Mouse (Mus musculus): ENCODE data around the gene Ten1.

Ten1 gene

DNA sequence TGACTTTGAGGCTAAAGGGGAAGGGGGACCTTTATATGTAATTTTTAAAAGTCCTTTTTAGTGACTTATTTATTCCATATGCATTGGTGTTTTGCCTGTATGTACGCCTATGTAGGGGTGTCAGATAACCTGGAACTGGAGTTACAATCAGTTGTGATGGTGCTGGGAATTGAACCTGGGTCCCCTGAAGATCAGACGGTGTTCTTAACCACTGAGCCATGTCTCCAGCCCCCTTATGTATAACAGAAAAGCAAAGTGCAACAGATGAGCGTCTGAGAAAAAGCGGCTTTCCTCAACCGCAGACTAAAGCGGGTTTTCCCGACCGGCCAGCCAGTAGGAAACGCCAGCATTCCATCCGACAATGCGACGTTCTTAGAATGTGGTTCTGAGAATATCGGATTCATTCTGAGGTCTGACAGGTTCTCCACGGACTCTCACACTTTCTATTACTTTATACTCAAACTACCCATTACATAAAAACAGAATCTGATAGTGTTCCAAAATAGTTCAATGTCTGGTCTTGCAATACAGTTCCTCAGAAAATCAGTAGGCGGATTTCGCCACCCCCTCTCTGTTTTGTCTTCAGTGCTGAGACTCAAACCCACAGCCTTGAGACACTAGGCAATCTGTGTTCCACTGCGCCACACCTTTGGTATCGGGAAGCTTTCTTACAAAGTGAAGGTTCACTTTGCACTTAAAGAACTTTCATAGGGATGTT is 1.6 kb upstream of the Ten1 start:
- no peak for DNase-seq (ENCODE audit: low spot score)

DNA sequence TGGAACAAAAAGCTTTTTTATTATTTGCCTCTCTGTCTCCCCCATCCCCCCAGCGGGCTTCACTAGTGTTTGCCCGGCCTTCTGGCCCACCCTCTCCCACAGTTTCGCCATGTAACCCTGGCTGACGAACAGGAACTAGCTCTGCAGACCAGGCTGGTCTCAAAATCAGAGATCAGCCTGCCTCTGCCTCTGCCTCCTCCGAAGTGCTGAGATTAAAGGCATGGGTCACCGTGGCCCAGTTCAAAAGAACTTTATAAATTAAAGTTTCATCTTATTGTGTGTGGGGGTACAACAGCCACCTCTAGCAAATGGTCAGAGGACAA is 1.1 kb upstream of the Ten1 start:
- no peak for DNase-seq (ENCODE audit: low spot score)

DNA sequence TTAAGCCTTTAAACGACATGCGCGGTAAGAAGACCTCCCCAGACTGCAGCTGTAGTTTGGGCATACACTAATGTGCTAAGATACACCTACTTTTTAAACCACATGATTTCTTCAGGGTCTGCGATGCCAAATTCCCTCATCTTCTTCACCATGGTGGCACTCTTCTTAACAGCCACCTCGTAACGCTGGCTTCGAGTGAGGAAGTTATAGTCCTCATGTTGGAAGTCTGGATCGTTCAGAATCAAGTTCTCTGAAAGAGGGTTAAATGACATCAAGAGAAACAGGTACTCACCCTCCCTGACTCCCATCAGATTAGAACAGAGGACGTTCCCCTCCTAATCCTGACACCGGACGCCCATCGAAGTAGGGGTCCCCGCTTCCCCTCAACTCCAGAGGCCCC is 523 bp upstream of the Ten1 start:
- no peak for DNase-seq (ENCODE audit: low spot score)

DNA sequence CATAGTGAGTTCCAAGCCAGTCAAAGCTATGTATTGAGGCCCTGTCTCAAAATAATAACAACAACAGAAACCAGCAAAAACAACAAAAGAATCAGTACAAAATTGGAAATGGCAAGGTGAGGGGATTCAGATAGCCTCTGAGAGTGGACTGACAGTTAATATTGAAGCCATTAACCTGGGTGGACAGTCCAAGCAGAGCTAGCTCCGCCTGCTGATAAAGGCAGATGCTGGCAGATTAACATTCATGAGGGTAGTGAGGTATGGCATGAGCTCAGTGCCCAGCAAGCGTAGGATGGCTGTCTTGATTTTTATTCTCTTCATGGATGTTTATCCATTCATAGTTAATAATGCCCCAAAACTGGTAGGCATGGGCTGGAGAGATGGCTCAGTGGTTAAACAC is 2.5 kb downstream of the Ten1 start:
- no peak for DNase-seq (ENCODE audit: low spot score)

DNA sequence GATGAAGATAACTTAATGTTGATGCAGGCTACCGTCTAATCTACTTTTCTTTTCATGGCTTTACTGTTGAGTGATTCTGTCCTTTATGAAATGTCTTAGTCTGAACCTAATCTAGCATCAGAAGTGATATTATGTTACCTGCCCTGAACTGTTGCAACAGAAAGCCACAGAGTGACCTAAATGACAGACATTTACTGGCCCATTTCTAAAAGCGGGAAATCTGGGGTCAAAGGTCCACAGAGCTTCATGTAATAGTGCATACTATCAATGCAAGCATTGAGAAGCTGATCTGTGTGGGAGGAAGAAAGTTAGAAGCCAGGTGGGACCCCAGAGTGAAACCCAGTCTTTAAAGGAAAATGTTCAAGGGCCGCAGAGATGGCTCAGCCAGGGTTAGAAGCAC is 4.5 kb downstream of the Ten1 start:
- no peak for DNase-seq (ENCODE audit: low spot score)

DNA sequence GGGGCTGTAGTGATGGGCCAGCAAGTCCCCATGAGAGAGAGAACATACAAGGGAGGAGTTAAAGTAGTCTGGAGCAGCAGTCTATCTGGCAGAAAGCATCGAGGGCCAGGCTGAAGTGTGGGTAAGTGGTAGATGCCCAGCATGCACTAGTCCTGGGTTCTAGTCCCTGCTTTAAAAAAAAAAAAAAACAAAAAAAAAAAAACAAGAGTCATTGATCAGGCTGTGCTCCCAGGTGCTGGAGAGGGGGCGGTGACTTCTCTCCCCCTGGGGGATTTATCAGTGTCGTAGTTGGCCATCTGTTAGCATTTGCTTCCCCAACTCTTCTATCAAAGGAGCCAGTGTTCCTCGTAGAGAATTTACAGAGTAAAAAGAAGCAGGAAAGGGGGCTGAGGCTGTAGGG is 8.0 kb downstream of the Ten1 start:
- no peak for DNase-seq (ENCODE audit: low spot score)

DNA sequence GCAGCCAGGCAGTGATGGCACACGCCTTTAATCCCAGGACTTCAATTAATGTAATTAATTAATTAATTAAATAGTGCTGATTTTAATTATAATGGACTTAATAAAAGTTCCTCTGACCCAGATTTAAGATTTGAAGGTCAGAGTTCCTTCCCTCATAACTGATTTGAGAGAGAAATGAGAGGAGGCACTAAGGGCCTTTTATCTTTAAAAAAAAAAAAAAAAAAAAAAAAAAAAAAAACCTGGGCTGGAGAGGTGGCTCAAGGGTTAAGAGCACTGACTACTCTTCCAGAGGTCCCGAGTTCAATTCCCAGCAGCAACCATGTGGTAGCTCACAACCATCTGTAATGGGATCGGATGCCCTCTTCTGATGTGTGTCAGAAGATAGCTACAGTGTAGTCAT is 10.0 kb downstream of the Ten1 start:
- DNase-seq (ENCODE audit: low spot score) = no peak

DNA sequence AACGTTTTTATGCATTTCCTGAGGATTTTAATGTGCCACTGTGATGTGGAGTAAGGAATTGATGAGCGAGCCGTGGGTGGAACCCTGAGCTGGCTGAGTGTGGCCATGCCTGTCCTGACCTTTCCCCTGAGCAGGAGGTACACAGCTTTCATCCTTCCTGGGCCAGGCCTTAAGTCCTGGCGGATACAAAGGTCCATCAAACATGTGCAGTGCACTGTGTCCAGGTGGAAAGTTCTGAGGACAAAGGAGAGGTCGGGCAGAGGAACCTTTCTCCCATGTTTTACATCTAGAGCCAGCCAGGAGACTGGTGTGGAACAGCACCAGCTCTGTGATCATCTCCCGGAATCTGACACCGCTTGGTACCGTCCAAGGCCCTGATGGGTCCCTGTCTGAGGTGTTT is 10.6 kb downstream of the Ten1 start:
- no peak for DNase-seq (ENCODE audit: low spot score)

DNA sequence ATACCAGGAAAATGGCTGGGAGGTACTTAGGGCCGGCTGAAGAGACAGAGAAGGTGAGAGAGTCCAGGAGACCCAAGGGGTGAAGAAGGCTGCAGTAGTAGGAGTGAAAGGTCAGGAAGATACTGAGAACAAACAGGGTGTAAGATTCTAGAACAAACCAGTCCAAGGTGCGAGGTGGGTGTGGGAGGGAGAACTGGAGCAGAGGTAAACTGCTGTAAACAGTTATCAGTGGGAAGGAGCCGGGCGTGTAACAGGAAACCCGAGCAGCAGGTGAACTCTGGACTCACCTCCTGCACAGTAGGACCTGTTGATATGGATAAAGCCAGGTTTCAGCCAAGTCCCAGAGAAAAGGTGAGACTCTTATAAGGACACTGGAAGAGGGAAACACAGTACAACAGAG is 12.0 kb downstream of the Ten1 start:
- no peak for DNase-seq (ENCODE audit: low spot score)

DNA sequence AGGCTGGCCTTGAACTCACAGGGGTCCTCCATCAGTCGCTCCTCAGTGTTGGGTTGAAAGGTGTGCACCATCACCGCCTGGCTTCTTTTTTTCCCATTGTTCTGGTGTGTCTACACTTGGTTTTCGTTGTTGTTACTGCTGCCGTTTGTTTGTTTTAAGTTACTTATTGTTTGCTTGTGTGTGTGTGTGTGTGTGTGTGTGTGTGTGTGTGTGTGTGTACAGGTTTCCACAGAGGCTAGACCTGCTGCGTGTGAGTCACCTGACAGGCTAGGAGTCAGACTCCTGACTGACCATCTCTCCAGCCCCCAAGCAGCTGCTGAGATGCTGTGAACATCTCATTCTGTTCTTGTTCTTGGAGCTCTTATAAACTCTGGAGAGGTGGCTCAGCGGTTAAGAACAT is 14.2 kb downstream of the Ten1 start:
- DNase-seq (ENCODE audit: low spot score) = no peak

DNA sequence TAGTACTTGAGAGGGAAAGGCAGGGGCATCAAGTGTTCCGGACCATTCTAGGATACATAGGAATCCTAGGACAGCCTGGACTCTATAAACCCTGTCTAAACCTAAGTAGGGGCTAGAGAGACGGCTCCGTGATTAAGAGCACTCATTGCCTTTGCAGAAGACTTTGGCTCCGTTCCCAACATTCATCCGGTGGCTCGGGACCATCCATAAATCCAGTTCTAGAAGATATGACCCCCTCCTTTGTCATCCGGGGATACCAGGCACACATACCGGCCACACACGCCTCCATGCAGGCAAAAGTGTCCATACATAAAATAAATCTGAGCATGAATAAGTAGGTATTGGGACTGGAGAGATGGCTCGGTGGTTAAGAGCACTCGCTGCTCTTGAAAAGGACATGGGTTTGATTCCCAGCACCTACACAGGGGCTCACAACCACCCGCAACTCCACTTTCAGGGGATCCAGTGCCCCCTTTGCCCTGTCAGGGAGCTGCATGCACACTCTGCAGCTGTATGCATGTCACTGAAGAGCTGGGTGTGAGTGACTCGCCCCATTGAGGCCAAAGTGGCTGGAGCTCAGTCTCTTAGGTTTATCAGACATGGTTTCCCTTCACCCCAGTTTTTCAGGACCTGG is 15.3 kb downstream of the Ten1 start:
- DNase-seq (ENCODE audit: low spot score) = no peak

DNA sequence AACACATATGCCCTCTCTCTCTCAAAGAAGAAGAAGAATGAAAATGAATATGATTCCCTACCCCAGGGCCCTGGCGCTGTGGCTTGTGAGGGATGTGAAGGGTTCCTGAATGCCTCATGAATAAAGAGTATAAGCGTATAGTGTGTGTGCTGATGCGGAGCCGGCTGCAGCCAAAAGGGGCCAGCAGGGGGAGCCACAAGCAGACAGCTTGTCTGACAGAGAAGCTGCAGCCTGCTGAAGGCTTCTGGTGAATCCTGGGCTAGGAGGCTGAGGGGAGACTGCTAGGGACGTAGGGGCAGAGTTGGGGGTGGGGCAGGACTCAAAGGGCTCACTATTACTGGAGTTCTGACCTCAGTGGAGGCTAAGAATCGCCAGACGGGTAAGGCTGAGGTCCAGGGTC is 16.5 kb downstream of the Ten1 start:
- no peak for DNase-seq (ENCODE audit: low spot score)

DNA sequence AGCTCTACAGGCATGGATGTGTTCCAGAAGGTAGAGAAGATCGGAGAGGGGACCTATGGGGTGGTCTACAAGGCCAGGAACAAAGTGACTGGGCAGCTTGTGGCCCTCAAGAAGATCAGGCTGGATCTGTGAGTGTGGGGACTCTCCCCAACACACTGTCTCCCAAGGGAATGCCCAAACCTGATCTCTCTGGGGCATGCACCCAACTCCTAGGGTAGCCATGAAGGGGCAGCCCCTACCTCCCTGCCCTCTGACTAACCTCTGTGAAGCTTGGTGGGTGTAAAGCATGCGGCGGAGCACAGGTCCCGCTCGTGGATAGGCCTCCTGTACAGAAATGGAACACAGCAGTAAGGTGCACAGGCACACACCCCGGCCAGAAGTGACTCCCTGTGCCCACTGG is 17.3 kb downstream of the Ten1 start:
- DNase-seq (ENCODE audit: low spot score) = no peak

DNA sequence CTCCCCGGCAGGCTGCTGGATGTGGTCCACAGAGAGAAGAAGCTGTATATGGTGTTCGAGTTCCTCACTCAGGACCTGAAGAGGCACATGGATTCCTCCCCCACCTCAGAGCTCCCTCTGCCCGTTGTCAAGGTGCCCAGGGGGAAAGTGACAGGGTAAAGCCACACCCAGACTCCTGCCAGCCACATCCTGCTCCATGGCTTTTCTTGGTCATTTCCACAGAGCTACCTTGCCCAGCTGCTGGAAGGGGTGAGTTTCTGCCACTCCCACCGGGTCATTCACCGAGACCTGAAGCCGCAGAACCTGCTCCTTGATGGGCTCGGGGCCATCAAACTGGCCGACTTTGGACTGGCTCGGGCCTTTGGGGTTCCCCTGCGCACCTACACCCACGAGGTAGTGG is 17.9 kb downstream of the Ten1 start:
- DNase-seq (ENCODE audit: low spot score) = no peak

DNA sequence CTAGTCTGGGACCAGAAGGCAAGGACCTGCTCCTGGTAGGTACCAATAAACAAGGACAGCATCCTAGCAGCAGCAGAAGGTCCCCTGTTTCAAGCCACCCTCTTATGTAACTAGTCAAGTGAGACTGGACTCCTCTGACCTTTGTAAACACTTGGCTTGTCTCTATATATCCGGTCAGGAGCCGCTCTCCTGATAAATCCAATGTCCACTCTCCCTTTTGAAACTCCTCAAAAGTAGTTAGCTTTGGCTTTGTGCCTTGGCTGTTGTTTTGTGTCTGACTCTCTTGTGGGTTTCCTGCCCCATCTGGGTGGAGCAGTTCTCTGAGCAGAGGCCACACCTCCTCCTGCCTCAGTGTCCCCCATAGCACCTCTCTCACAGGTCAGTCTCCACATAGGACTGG is 19.6 kb downstream of the Ten1 start:
- DNase-seq (ENCODE audit: low spot score) = no peak

DNA sequence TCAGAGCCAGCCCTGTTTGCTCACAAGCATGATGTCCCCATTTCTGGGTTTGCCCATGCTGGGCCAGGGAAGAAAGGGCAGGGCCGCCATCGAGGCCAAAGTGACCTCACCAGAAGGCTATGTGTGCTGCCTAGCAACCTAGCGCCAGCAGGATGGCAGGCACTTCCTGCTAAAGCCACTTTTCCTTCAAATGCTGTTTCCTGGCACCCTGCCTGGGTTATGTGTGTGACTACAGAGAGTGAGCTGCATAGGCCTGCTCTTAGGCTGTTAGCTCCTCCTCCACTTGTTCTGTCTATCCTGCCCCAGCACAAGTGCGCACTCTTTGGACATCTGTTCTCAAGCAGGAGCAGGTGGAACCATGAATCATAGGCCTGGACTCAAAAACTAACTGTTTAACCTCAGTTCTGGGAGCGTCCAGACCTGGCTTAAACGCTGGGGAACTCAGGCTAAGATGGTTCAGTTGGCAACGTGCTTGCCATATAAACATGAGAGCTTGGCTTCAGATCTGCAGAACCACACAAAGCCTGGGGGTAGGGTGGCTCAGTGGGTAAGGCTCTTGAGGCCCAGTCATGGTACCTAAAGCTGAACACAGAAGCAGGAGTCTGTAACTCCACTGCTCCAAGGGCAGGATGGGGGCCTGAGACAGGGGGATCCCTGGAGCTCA is 20.2 kb downstream of the Ten1 start:
- DNase-seq (ENCODE audit: low spot score) = peak; percentile 65

DNA sequence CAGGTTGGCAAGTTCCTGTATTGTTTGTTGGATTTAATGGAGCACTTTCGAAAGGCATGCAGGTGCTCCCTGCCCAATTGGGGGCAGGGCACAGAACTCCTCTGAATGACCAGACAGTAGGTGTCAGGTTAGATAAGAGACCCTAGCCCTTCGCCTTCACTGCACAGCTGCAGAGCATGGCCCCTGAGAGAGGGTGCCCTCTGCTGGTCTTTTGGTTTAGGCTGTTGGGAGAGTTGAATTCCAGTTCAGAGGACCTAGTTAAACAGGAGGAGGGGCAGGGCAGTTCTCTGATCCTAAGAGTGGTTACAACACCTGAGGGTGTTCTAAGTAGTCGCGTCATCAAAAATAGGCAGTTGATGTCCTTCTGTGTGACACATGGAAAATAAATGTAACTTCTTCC is 21.2 kb downstream of the Ten1 start:
- no peak for DNase-seq (ENCODE audit: low spot score)

DNA sequence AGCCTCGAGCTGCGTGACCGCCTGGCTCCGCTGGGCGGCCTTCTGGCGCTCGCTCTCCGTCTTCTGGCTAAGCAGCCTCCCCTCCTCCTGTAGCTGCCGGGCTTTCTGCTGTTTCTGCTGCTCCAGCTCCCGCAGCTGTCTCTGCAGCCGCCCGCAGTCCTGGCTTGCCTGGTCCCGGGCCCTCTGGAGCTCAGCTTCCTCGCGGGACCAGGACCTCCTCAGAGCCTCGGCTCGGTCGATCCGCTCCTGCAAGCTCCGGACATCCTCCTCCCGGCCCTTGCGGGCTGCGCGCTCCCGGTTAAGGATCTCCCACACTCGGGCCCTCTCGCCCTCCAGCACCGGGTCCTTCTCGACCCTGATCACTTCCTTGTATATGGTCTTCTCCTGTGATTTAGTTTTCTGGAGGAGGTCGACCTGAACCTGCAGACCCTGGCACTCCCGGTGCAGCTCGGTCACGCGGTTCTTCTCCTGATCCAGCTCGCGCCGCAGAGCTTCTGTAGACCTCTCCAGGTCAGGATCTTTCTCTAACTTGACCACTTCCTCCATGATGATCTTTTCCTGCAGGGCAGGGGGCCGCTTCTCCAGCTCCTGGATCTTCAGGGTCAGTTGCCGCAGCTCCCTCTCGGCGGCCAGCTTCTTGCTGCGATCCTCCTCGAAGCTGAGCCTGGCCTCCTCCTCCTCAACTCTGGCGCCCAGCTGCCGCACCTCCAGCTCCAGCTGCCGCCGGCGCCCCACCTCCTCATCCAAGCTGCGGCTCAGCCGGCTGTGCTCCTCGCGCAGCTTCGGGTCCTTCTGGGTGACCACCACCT is 23.5 kb downstream of the Ten1 start:
- no peak for DNase-seq (ENCODE audit: low spot score)

DNA sequence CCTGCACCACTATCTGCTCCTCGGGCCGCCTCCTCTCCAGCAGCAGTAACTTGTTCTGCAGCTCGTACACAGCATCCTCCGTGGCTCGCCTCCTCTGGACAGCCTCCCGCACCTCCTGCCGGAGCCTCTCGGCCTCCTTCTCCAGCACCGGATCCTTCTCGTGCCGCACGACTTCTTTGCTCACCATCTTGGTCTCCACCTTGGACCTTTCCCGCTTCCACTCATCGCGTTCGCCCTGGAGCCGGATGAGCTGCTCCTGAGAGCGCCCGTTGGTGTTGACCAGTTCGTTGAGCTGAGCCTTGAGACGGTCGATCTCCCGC is 24.0 kb downstream of the Ten1 start:
- DNase-seq (ENCODE audit: low spot score) = no peak

DNA sequence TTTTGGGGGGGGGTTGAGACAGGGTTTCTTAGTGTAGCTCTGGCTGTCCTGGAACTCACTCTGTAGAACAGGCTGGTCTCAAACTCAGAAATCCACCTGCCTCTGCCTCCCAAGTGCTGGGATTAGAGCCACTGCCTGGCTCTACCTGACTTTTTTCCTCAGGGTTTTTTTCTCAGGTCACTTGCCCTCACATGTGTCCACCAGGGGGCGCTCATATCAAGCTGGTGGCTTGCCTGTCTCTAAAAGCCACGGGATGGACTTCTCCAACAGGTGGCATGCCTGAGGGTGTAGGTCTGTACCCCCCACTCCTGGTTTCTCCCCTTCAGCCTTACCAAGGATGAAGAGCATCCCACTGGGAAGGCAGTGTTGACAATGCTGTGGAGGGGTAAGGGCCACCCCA is 27.8 kb downstream of the Ten1 start:
- DNase-seq (ENCODE audit: low spot score) = no peak

DNA sequence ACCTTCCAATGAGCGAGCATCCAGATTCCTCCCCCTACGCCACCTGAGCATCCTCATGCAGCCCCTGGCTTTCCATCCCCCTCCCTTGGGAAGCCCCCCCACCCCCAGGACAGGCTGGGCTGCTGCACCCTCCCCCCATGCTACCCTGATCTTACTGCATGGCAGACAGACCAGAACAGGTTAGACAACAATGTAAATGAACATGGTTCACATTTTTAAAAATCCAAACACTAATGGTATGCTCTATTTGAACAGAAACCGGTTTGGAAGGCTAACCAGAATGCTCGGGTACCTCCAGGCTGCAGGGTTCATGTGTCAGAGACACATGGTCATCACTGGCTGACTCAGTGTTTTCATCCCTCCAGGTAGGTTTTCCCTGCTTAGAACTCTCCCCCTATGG is 30.0 kb downstream of the Ten1 start:
- no peak for DNase-seq (ENCODE audit: low spot score)

DNA sequence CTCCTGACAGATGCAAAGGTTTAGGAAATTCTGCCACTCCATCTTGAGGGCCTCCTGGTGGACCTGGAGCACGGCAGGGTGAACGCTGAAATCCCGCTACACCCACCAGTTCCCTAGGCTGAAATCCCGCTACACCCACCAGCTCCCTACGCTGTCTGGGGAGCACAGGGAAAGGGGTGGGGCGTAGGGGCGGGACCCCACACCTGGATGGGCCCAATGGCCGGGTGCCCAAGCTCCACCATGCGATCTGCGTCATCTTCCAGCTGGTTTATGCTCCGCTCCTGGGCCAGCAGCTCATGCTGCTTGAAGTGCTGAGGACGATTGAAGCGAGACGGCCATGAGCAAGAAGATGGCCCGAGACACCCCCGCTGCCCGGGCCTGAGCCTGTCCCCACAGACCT is 33.8 kb downstream of the Ten1 start:
- DNase-seq (ENCODE audit: low spot score) = no peak

DNA sequence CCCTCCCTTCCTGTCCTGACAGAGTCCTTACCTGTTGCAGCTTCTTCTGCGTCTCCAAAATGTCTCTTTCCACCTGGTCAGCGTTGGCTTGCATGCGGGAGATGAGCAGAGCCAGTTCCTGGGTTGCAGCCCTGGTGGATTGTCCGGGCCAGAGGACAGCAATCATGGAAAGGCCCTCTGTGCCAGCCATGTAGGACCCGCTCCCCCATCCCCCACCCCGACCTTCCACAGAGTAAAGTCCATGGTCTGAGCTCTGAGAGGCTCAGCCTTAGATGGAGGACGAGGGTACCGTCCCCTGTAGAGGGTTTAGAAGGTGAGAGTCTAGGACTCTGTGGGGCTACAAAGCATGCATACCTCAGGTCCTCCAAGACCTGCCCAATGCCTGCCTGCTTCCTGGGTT is 36.2 kb downstream of the Ten1 start:
- no peak for DNase-seq (ENCODE audit: low spot score)
